Mouse (Mus musculus): Measurements from ENCODE around the gene Cd164l2.

Gene Cd164l2

GRCm38 (mm10) chr4:133255392-133255791 lies 43.5 kb downstream of the Cd164l2 start:
- no peak for DNase-seq (ENCODE audit: low spot score in 2 of 2)

GRCm38 (mm10) chr4:133256820-133257219 lies 44.9 kb downstream of the Cd164l2 start:
- DNase-seq (ENCODE audit: low spot score in 2 of 2): no peak

GRCm38 (mm10) chr4:133257230-133257629 lies 45.3 kb downstream of the Cd164l2 start:
- no peak for DNase-seq (ENCODE audit: low spot score in 2 of 2)

- DNase-seq (ENCODE audit: low spot score in 2 of 2): no peak
Measured at GRCm38 (mm10) chr4:133257798-133258408, 46.0 kb downstream of the Cd164l2 start.

- DNase-seq (ENCODE audit: low spot score in 2 of 2): no peak
Measured at GRCm38 (mm10) chr4:133261641-133262374, 49.9 kb downstream of the Cd164l2 start.

GRCm38 (mm10) chr4:133262375-133262765 lies 50.4 kb downstream of the Cd164l2 start:
- no peak for DNase-seq (ENCODE audit: low spot score in 2 of 2)

GRCm38 (mm10) chr4:133262882-133263281 lies 51.0 kb downstream of the Cd164l2 start, which contains the start of gene Sytl1:
TSS of gene Sytl1 (minus strand) at chr4:133263113.
- DNase-seq (ENCODE audit: low spot score in 2 of 2): no peak

GRCm38 (mm10) chr4:133263756-133264155 lies 51.8 kb downstream of the Cd164l2 start:
- DNase-seq (ENCODE audit: low spot score in 2 of 2): no peak

- DNase-seq (ENCODE audit: low spot score in 2 of 2): no peak
Measured at GRCm38 (mm10) chr4:133264559-133264958, 52.6 kb downstream of the Cd164l2 start.

- no peak for DNase-seq (ENCODE audit: low spot score in 2 of 2)
Measured at GRCm38 (mm10) chr4:133265297-133265696, 53.4 kb downstream of the Cd164l2 start.

- DNase-seq (ENCODE audit: low spot score in 2 of 2): peak; percentile 54 to 62
Measured at GRCm38 (mm10) chr4:133265759-133266158, 53.8 kb downstream of the Cd164l2 start.

- no peak for DNase-seq (ENCODE audit: low spot score in 2 of 2)
Measured at GRCm38 (mm10) chr4:133266248-133266880, 54.4 kb downstream of the Cd164l2 start.

GRCm38 (mm10) chr4:133268931-133269330 lies 57.0 kb downstream of the Cd164l2 start:
- no peak for DNase-seq (ENCODE audit: low spot score in 2 of 2)

GRCm38 (mm10) chr4:133269596-133269995 lies 57.7 kb downstream of the Cd164l2 start:
- DNase-seq (ENCODE audit: low spot score in 2 of 2): peak; percentile 68 to 75

- no peak for DNase-seq (ENCODE audit: low spot score in 2 of 2)
Measured at GRCm38 (mm10) chr4:133270929-133271328, 59.0 kb downstream of the Cd164l2 start.
